Mouse (Mus musculus) heart, embryonic 11.5 days (tissue): Measurements from ENCODE around the gene Fuca1. TPM values are rescaled to one million over a fixed set of nuclear protein-coding genes. Genes with fewer than 3 reads are reported as not detected.
"Not testable (repeated sequence)": the region's sequence is repeated elsewhere in the genome, so short reads cannot be mapped to it uniquely, and the experiment has no call there.

Experiments
- ATAC-seq: fragments of 200-750 bp; cut with Nextera tagmentation; replicated peaks from 2 replicates; pipeline ENCODE4 v1.8.0; 2017; ENCODE audit warnings: moderate library complexity; ENCODE audit not compliant: insufficient number of reproducible peaks, low FRiP score, low TSS enrichment
- H3K27ac ChIP-seq: fragments of 300-500 bp; sonication (generic); 2 replicates; pipeline ENCODE4 v1.5.1; 2014; ENCODE audit warnings: mild to moderate bottlenecking, low read depth, low read length
- H3K27me3 ChIP-seq: fragments of 300-500 bp; sonication (generic); 2 replicates; pipeline ENCODE4 v1.6.1; 2014; ENCODE audit warnings: mild to moderate bottlenecking, low read length, mixed read lengths; ENCODE audit not compliant: control insufficient read depth, insufficient read depth
- H3K36me3 ChIP-seq: fragments of 300-500 bp; sonication (generic); 2 replicates; pipeline ENCODE4 v1.6.1; 2014; ENCODE audit warnings: mild to moderate bottlenecking, low read length, moderate library complexity, mixed read lengths; ENCODE audit not compliant: control insufficient read depth, insufficient read depth
- H3K4me1 ChIP-seq: fragments of 300-500 bp; sonication (generic); 2 replicates; pipeline ENCODE4 v1.6.1; 2014; ENCODE audit warnings: low read length; ENCODE audit not compliant: control insufficient read depth, insufficient read depth
- H3K4me2 ChIP-seq: fragments of 300-500 bp; sonication (generic); 2 replicates; pipeline ENCODE4 v1.6.1; 2014; ENCODE audit warnings: mild to moderate bottlenecking, moderate library complexity
- H3K4me3 ChIP-seq: fragments of 300-500 bp; sonication (generic); 2 replicates; pipeline ENCODE4 v1.5.1; 2014; ENCODE audit warnings: low read depth, low read length
- H3K9ac ChIP-seq: fragments of 300-500 bp; sonication (generic); 2 replicates; pipeline ENCODE4 v1.6.1; 2014; ENCODE audit warnings: mild to moderate bottlenecking, low read depth, low read length, moderate library complexity
- H3K9me3 ChIP-seq: fragments of 300-500 bp; sonication (generic); replicated peaks from 2 replicates; pipeline ENCODE4 v1.6.1; 2016; ENCODE audit warnings: low read length; ENCODE audit not compliant: control insufficient read depth
- WGBS: fragments of 180-500 bp; shearing (Covaris S2); extraction: QIAGEN DNeasy Blood & Tissue Kit; methylation state at CpG from one replicate; pipeline ENCODE4 v1.1.7; 2014; ENCODE audit not compliant: insufficient replicate concordance; 5-methylcytosine and 5-hydroxymethylcytosine counted together
- polyA plus RNA-seq: library from polyadenylated mRNA; unstranded; fragments of >200 nt; fragmentation: Nextera tagmentation; extraction: Ambion mirVana; gene quantifications from 2 replicates; pipeline ENCODE4 v1.2.1, GENCODE M21; 2014

Fuca1 gene
- polyA plus RNA-seq, 1 experiment from 2014 or later: 42.4 TPM

DNA sequence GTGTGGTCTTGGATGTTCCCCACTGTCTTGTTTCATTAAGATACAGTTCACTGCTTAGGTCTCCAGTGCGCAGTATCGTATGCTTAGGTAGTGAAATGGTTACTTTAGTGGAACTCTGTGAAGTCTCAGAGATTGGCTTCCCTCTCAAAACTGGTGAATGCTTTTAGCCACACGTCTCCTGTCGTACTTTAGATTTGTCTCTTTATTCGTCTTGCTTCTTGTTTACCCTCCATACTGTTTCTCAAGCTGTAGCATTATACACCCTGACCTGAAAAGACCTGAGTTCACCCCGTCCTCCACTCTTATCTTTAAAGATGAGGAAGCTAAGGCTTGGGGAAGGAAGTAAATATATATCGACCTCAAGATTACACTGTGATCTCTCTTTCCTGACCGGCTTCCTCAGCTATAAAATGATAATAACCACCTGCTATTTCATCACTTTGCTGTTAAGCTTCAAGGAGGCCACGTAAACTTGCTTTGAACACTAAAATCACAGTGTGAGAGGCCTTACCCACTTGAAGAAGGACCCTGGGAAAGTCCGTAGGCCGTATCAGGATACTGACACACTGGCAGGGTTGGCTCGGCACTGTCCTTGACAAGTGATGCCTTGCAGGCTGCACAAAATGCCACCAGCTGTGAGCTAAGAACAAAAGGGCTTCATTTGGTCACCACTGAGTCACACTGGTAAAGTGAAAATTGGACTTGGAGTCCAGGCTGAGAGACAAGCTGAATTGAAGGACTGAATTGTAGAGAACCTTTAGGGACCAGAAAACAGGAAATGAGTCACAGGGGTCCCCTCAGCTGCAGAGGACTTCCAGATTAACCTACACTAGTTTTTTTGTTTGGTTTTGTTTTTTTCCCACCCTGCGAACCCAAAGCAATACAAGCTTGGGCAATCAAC is 52.6 kb downstream of the Fuca1 start:
- peak overlapping the region; percentile 96 for H3K4me2 ChIP-seq
- no peak for ATAC-seq
- H3K27me3 ChIP-seq: no peaks in the 10 kb centered on the region
- WGBS: 50% methylated on average over 13 of the region's 13 CpGs
- peak overlapping the region; percentile 84 for H3K9ac ChIP-seq
- no peak overlapping the region; the same call in 1 of the 2 replicates for H3K27ac ChIP-seq
- peaks cover 12% of the 10 kb centered on the region for H3K4me1 ChIP-seq
- no peaks in the 10 kb centered on the region for H3K9me3 ChIP-seq
- peak overlapping the region; percentile 80 for H3K4me3 ChIP-seq
- H3K36me3 ChIP-seq: peaks cover 26% of the 10 kb centered on the region

DNA sequence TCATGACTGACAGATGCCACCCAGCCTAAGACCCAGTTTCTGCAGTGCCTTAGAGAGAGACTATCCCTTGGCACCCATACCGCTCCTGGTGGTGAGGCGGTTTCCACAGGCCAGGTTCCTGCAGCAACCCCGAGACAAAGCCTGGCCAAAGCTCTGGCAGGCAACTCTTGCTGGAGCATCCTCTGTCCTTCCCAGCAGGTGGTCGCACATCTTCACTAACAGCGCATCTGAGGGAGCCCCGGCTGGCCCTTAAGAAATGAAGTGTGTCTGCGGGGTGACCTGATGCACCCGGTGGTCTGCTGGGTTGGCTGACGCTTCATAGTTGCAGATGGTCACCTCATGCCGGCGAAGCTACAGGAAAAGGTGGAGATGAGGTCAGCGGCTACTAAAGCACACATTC is 55.6 kb downstream of the Fuca1 start:
- Histone ChIP-seq H3K27ac (no peak overlapping the region), H3K9me3 (no peaks in the 10 kb centered on the region), H3K9ac (no peak overlapping the region), H3K4me1 (peaks cover 7% of the 10 kb centered on the region), H3K27me3 (no peaks in the 10 kb centered on the region), H3K4me3 (no peak overlapping the region), H3K36me3 (peaks cover 13% of the 10 kb centered on the region; the same call in 1 of the 2 replicates), H3K4me2 (no peak overlapping the region)
- no peak for ATAC-seq
- 89% methylated on average over 12 of the region's 12 CpGs for WGBS

DNA sequence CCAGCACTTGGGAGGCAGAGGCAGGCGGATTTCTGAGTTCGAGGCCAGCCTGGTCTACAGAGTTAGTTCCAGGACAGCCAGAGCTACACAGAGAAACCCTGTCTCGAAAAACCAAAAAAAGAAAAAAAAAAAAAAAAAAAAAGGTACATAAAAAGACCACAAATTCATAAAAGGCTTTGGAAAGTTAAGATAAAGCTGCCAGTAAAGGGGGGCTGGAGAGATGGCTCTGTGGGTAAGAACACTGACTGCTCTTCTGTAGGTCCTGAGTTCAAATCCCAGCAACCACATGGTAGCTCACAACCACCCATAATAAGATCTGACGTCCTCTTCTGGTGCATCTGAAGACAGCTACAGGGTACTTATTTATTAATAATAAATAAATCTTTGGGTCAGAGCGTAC is 59.7 kb downstream of the Fuca1 start:
- peaks cover 19% of the 10 kb centered on the region for H3K36me3 ChIP-seq
- WGBS: 93% methylated on average over 5 of the region's 5 CpGs

DNA sequence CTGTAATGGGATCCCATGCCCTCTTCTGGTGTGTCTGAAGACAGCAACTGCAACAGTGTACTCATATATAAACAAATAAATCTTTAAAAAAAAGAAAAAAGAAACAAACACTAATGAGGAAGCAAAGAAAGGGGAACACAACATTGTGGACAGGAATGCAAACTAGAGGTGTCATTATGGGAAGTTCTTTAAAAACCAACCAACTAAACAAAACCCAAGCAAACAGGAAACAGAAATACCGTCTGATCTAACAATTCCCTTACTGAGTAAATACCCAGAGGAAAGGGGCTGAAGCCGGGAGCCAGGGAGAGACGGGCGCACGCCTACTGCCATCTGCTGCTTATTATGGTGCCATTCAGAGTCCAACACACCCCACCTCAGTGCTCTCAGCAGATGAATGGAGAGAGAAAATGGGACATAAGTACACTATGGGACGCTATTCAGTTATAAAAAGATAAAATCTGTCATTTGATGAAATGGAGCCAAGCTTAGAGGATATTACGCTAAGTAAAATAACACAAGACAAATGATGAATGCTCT is 61.1 kb downstream of the Fuca1 start:
- Histone ChIP-seq H3K27me3 (no peaks in the 10 kb centered on the region), H3K36me3 (peaks cover 14% of the 10 kb centered on the region), H3K9me3 (no peaks in the 10 kb centered on the region), H3K9ac (no peak overlapping the region), H3K4me1 (peaks cover 10% of the 10 kb centered on the region), H3K27ac (no peak overlapping the region), H3K4me3 (no peak overlapping the region), H3K4me2 (no peak overlapping the region)
- no peak for ATAC-seq
- 82% methylated on average over 7 of the region's 7 CpGs for WGBS

More for the DNA sequence above, 59.7 kb downstream of the Fuca1 start:
- not testable (repeated sequence) for H3K9me3 ChIP-seq, ATAC-seq, H3K4me3 ChIP-seq, H3K9ac ChIP-seq, H3K4me2 ChIP-seq, H3K27ac ChIP-seq, H3K4me1 ChIP-seq, H3K27me3 ChIP-seq

DNA sequence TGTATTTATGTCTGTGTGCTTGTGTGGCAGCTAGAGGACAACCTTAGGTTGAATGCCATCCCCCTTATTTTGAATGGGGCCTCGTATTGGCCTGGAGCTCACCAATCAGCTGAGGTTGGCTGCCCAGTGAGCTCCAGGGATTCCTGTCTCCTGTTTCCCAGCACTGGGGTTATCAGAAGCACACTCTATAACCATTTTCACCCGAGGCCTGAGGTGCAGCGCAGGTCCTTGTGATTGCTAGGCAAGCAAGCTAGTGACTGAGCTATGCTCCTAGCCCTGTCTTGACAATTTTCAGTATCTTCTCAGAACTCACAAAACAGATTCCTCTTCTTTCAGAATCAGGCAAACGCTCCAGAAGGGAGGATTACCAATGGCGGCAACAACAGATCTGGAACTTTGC is 64.0 kb downstream of the Fuca1 start:
- H3K27ac ChIP-seq: no peak overlapping the region
- 66% methylated on average over 5 of the region's 5 CpGs for WGBS
- no peak overlapping the region for H3K9ac ChIP-seq
- no peaks in the 10 kb centered on the region for H3K27me3 ChIP-seq
- H3K9me3 ChIP-seq: no peaks in the 10 kb centered on the region
- peaks cover 6% of the 10 kb centered on the region for H3K36me3 ChIP-seq
- H3K4me1 ChIP-seq: peaks cover 12% of the 10 kb centered on the region
- no peak for ATAC-seq
- no peak overlapping the region for H3K4me3 ChIP-seq
- no peak overlapping the region for H3K4me2 ChIP-seq

DNA sequence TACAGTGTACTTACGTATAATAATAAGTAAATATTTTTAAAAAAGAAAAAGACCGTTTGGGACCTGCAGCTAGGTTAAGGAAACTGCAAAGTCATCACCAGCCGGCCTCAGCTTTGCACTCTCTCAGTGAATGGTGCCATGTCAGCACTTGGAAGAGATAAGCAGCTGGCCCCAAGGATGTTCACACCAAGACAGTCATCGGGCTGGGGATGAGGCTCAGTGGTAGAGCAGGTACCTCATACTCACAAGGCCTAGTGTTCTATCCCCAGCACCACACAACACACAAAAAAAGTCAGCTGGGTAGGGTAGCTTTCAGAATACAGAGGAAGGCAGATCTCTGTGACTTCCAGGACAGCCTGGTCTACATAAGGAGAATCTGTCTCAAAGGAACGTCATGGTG is 64.7 kb downstream of the Fuca1 start:
- 81% methylated on average over 5 of the region's 5 CpGs for WGBS
- Histone ChIP-seq H3K4me1 (peaks cover 12% of the 10 kb centered on the region), H3K9ac (no peak overlapping the region), H3K27ac (no peak overlapping the region), H3K36me3 (peaks cover 6% of the 10 kb centered on the region), H3K4me2 (peak overlapping the region; percentile 93), H3K4me3 (peak overlapping the region; percentile 85; the same call in 1 of the 2 replicates), H3K27me3 (no peaks in the 10 kb centered on the region), H3K9me3 (no peaks in the 10 kb centered on the region)
- peak; percentile 67; the same call in 1 of the 2 replicates for ATAC-seq

DNA sequence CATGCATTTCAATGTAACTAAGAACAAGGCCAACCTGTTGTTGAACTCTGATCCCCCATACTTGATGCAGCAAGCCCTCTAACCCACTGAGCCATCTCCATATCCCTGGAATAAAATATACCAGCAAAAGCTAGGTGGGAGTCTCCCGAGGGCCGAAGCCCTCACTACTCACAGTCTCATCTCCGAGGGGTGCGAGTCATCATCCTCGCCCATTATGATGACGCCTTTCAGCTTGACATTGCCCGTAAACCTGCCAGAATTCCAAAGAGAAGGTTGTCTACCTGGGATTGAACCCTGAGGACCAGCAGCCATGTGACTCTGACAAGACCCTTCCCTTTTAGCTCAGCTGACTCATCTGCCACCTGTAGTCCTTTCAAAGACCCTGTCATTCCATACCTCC is 65.2 kb downstream of the Fuca1 start:
- no peaks in the 10 kb centered on the region for H3K9me3 ChIP-seq
- H3K27me3 ChIP-seq: no peaks in the 10 kb centered on the region
- H3K36me3 ChIP-seq: peaks cover 6% of the 10 kb centered on the region
- H3K4me3 ChIP-seq: peak overlapping the region; percentile 85
- H3K4me2 ChIP-seq: peak overlapping the region; percentile 93
- H3K9ac ChIP-seq: peak overlapping the region; percentile 94; the same call in 1 of the 2 replicates
- H3K27ac ChIP-seq: no peak overlapping the region
- H3K4me1 ChIP-seq: peaks cover 12% of the 10 kb centered on the region
- 83% methylated on average over 7 of the region's 7 CpGs for WGBS
- no peak for ATAC-seq

DNA sequence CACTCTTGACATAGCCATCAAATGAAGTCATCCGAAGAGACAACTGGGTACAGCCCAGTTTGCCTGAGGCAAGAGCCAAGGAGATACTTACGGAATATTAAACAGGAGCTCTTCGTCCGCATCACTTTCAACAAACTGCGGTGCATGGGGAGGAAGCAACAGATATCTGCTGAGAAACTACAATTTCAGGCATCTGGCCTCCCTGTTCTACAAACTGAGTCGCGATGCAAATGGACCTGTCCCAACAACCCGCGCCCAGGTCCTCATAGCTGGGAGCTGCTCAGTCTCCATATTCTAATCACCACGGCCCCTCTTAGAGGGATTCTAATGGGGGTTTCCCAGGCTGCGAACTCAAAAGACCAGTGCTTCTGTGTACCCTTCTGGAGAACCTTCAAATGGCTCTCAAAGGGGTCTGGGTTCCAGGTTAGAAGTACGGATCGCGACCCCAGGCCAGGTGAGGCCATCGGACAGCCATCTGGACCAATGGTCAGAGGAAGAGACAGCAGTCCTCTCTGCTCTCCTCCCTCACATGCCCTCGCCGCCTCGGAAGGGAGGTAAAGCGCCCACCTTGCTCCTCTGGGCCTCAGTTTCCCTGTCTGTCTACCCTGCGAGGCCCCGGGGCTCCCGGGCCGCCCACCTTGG is 65.9 kb downstream of the Fuca1 start:
- H3K27me3 ChIP-seq: no peaks in the 10 kb centered on the region
- peak overlapping the region; percentile 93 for H3K4me2 ChIP-seq
- WGBS: 8% methylated on average over 23 of the region's 23 CpGs
- peak overlapping the region; percentile 94 for H3K9ac ChIP-seq
- no peak for ATAC-seq
- H3K27ac ChIP-seq: peak overlapping the region; percentile 85
- H3K36me3 ChIP-seq: peaks cover 6% of the 10 kb centered on the region
- no peaks in the 10 kb centered on the region for H3K9me3 ChIP-seq
- peaks cover 12% of the 10 kb centered on the region for H3K4me1 ChIP-seq
- H3K4me3 ChIP-seq: peak overlapping the region; percentile 85
